Mouse (Mus musculus): ENCODE data around the gene Atg2b. TPM values are rescaled to one million over a fixed set of nuclear protein-coding genes. Genes with fewer than 3 reads are reported as not detected.

Atg2b gene
- polyA plus RNA-seq, 1 experiment from 2014 or later, result 6.8 TPM

GRCm38 (mm10) chr12:105611045-105611444, 74.0 kb downstream of the Atg2b start:
- H3K4me2 ChIP-seq, result no peak overlapping the region
- ATAC-seq (ENCODE audit: extremely low read depth, insufficient number of reproducible peaks, low FRiP score, low TSS enrichment), result no peak
- H3K27me3 ChIP-seq (replicated peaks), result no peaks in the 10 kb centered on the region
- no peaks in the 10 kb centered on the region for H3K9me3 ChIP-seq
- H3K4me3 ChIP-seq, result no peak overlapping the region
- no peak overlapping the region for H3K27ac ChIP-seq (replicated peaks)
- H3K9ac ChIP-seq, result no peak overlapping the region
- H3K36me3 ChIP-seq, result peaks cover 21% of the 10 kb centered on the region
- peaks cover 15% of the 10 kb centered on the region for H3K4me1 ChIP-seq
- 87% methylated on average over 2 of the region's 2 CpGs for WGBS

GRCm38 (mm10) chr12:105606881-105607280, 78.1 kb downstream of the Atg2b start:
- H3K4me3 ChIP-seq, result no peak overlapping the region

GRCm38 (mm10) chr12:105605212-105605611, 79.8 kb downstream of the Atg2b start:
- WGBS, result 41% methylated on average over 8 of the region's 8 CpGs

More at GRCm38 (mm10) chr12:105606881-105607280, 78.1 kb downstream of the Atg2b start:
- no peaks in the 10 kb centered on the region for H3K27me3 ChIP-seq (replicated peaks)
- 59% methylated on average over 4 of the region's 4 CpGs for WGBS
- no peak overlapping the region for H3K4me2 ChIP-seq
- no peaks in the 10 kb centered on the region for H3K9me3 ChIP-seq
- peaks cover 2% of the 10 kb centered on the region for H3K4me1 ChIP-seq
- 0 out of 2 replicates have a peak, but pooled peaks cover 2% of the 10 kb centered on the region for H3K36me3 ChIP-seq
- no peak overlapping the region for H3K27ac ChIP-seq (replicated peaks)
- no peak overlapping the region for H3K9ac ChIP-seq
- no peak for ATAC-seq (ENCODE audit: extremely low read depth, insufficient number of reproducible peaks, low FRiP score, low TSS enrichment)

GRCm38 (mm10) chr12:105603904-105604303, 81.1 kb downstream of the Atg2b start:
- no peak overlapping the region for H3K9ac ChIP-seq
- WGBS, result 84% methylated on average over 11 of the region's 11 CpGs
- no peak for ATAC-seq (ENCODE audit: extremely low read depth, insufficient number of reproducible peaks, low FRiP score, low TSS enrichment)
- no peak overlapping the region for H3K4me3 ChIP-seq
- no peaks in the 10 kb centered on the region; the same call in 1 of the 2 replicates for H3K27me3 ChIP-seq (replicated peaks)
- H3K9me3 ChIP-seq, result no peaks in the 10 kb centered on the region
- H3K27ac ChIP-seq (replicated peaks), result no peak overlapping the region
- no peak overlapping the region for H3K4me2 ChIP-seq
- no peaks in the 10 kb centered on the region for H3K36me3 ChIP-seq
- H3K4me1 ChIP-seq, result peaks cover 6% of the 10 kb centered on the region; the same call in 1 of the 2 replicates

More at GRCm38 (mm10) chr12:105605212-105605611, 79.8 kb downstream of the Atg2b start:
- Histone ChIP-seq H3K4me3 (no peak overlapping the region), H3K9me3 (no peaks in the 10 kb centered on the region), H3K27me3 (replicated peaks) (no peaks in the 10 kb centered on the region), H3K36me3 (0 out of 2 replicates have a peak, but pooled peaks cover 2% of the 10 kb centered on the region), H3K9ac (no peak overlapping the region), H3K4me2 (no peak overlapping the region), H3K27ac (replicated peaks) (no peak overlapping the region), H3K4me1 (peaks cover 6% of the 10 kb centered on the region; the same call in 1 of the 2 replicates)
- ATAC-seq (ENCODE audit: extremely low read depth, insufficient number of reproducible peaks, low FRiP score, low TSS enrichment), result no peak

- no peaks in the 10 kb centered on the region for H3K9me3 ChIP-seq
- WGBS, result 82% methylated on average over 11 of the region's 11 CpGs
- no peak within 1 kb of the TSS for H3K4me2 ChIP-seq
- H3K9ac ChIP-seq, result no peak within 1 kb of the TSS
- ATAC-seq (ENCODE audit: extremely low read depth, insufficient number of reproducible peaks, low FRiP score, low TSS enrichment), result no peak
- H3K4me3 ChIP-seq, result no peak within 1 kb of the TSS
- H3K27me3 ChIP-seq (replicated peaks), result no peaks in the 10 kb centered on the region; the same call in 1 of the 2 replicates
- peaks cover 6% of the 10 kb centered on the region; the same call in 1 of the 2 replicates for H3K4me1 ChIP-seq
- no peak within 1 kb of the TSS for H3K27ac ChIP-seq (replicated peaks)
- no peaks in the 10 kb centered on the region for H3K36me3 ChIP-seq
These were observed 82.3 kb downstream of the Atg2b start, which contains the start of gene Bdkrb1 for GRCm38 (mm10) chr12:105602581-105603210. TSS of gene Bdkrb1 (plus strand) at chr12:105603085.

- 47% methylated on average over 6 of the region's 6 CpGs for WGBS
- Histone ChIP-seq H3K9me3 (no peaks in the 10 kb centered on the region), H3K4me2 (no peak overlapping the region), H3K9ac (no peak overlapping the region), H3K36me3 (no peaks in the 10 kb centered on the region), H3K4me1 (peaks cover 6% of the 10 kb centered on the region; the same call in 1 of the 2 replicates), H3K4me3 (no peak overlapping the region), H3K27ac (replicated peaks) (no peak overlapping the region), H3K27me3 (replicated peaks) (no peaks in the 10 kb centered on the region; the same call in 1 of the 2 replicates)
- ATAC-seq (ENCODE audit: extremely low read depth, insufficient number of reproducible peaks, low FRiP score, low TSS enrichment), result no peak
These were observed 83.4 kb downstream of the Atg2b start for GRCm38 (mm10) chr12:105601586-105601985.

- Histone ChIP-seq H3K27ac (replicated peaks) (no peak overlapping the region), H3K4me3 (no peak overlapping the region), H3K36me3 (no peaks in the 10 kb centered on the region), H3K27me3 (replicated peaks) (no peaks in the 10 kb centered on the region; the same call in 1 of the 2 replicates), H3K4me2 (no peak overlapping the region), H3K9ac (no peak overlapping the region), H3K9me3 (no peaks in the 10 kb centered on the region), H3K4me1 (peaks cover 14% of the 10 kb centered on the region)
- WGBS, result 53% methylated on average over 5 of the region's 5 CpGs
- ATAC-seq (ENCODE audit: extremely low read depth, insufficient number of reproducible peaks, low FRiP score, low TSS enrichment), result no peak
These were observed 85.9 kb downstream of the Atg2b start for GRCm38 (mm10) chr12:105599098-105599497.

- WGBS, result 77% methylated on average over 10 of the region's 10 CpGs
- ATAC-seq (ENCODE audit: extremely low read depth, insufficient number of reproducible peaks, low FRiP score, low TSS enrichment), result no peak
These were observed 86.5 kb downstream of the Atg2b start for GRCm38 (mm10) chr12:105598503-105598902.

GRCm38 (mm10) chr12:105597135-105597534, 87.9 kb downstream of the Atg2b start:
- no peak for ATAC-seq (ENCODE audit: extremely low read depth, insufficient number of reproducible peaks, low FRiP score, low TSS enrichment)

More at GRCm38 (mm10) chr12:105598503-105598902, 86.5 kb downstream of the Atg2b start:
- Histone ChIP-seq H3K9me3 (no peaks in the 10 kb centered on the region), H3K27me3 (replicated peaks) (no peaks in the 10 kb centered on the region; the same call in 1 of the 2 replicates), H3K4me1 (peaks cover 18% of the 10 kb centered on the region), H3K27ac (replicated peaks) (no peak overlapping the region), H3K36me3 (no peaks in the 10 kb centered on the region), H3K4me2 (no peak overlapping the region), H3K9ac (no peak overlapping the region), H3K4me3 (no peak overlapping the region)

GRCm38 (mm10) chr12:105593471-105593870, 91.5 kb downstream of the Atg2b start:
- no peaks in the 10 kb centered on the region for H3K9me3 ChIP-seq
- no peak overlapping the region for H3K27ac ChIP-seq (replicated peaks)
- no peak overlapping the region for H3K4me2 ChIP-seq
- H3K4me3 ChIP-seq, result no peak overlapping the region
- WGBS, result 64% methylated on average over 4 of the region's 4 CpGs
- peaks cover 7% of the 10 kb centered on the region; the same call in 1 of the 2 replicates for H3K27me3 ChIP-seq (replicated peaks)
- peaks cover 12% of the 10 kb centered on the region for H3K4me1 ChIP-seq
- H3K9ac ChIP-seq, result no peak overlapping the region
- no peak for ATAC-seq (ENCODE audit: extremely low read depth, insufficient number of reproducible peaks, low FRiP score, low TSS enrichment)
- H3K36me3 ChIP-seq, result 0 out of 2 replicates have a peak, but pooled peaks cover 3% of the 10 kb centered on the region

More at GRCm38 (mm10) chr12:105597135-105597534, 87.9 kb downstream of the Atg2b start:
- Histone ChIP-seq H3K4me1 (peaks cover 18% of the 10 kb centered on the region), H3K9me3 (no peaks in the 10 kb centered on the region), H3K27me3 (replicated peaks) (peaks cover 2% of the 10 kb centered on the region; the same call in 1 of the 2 replicates), H3K4me2 (no peak overlapping the region), H3K4me3 (no peak overlapping the region), H3K27ac (replicated peaks) (no peak overlapping the region), H3K9ac (no peak overlapping the region), H3K36me3 (0 out of 2 replicates have a peak, but pooled peaks cover 2% of the 10 kb centered on the region)
- WGBS, result 82% methylated on average over 8 of the region's 8 CpGs

- WGBS, result 93% methylated on average over 23 of the region's 23 CpGs
- ATAC-seq (ENCODE audit: extremely low read depth, insufficient number of reproducible peaks, low FRiP score, low TSS enrichment), result no peak
- H3K9ac ChIP-seq, result no peak overlapping the region
These were observed 92.7 kb downstream of the Atg2b start for GRCm38 (mm10) chr12:105592361-105592761.

More at GRCm38 (mm10) chr12:105592361-105592761, 92.7 kb downstream of the Atg2b start:
- no peak overlapping the region for H3K27ac ChIP-seq (replicated peaks)
- H3K36me3 ChIP-seq, result 0 out of 2 replicates have a peak, but pooled peaks cover 3% of the 10 kb centered on the region
- H3K4me2 ChIP-seq, result no peak overlapping the region
- peaks cover 15% of the 10 kb centered on the region for H3K27me3 ChIP-seq (replicated peaks)
- H3K4me1 ChIP-seq, result peaks cover 12% of the 10 kb centered on the region
- no peaks in the 10 kb centered on the region for H3K9me3 ChIP-seq
- H3K4me3 ChIP-seq, result no peak overlapping the region
